Mouse (Mus musculus) MEL (cell line): ENCODE results near the gene Ppp1r9b.

Source experiments
- CTCF ChIP-seq, 3 experiments: IDR thresholded peaks in 2 of 3; conservative IDR thresholded peaks in 1 of 3; 2 replicates each; pipeline ENCODE4 v1.5.1; 2011 to 2012; ENCODE audit warnings: low read length in 3 of 3, low read depth in 2 of 3, mild to moderate bottlenecking in 2 of 3, improper control_type of control experiment in 1 of 3, inconsistent platforms in 1 of 3, mixed read lengths in 1 of 3, moderate library complexity in 1 of 3; ENCODE audit not compliant: control insufficient read depth in 1 of 3, insufficient read depth in 1 of 3, poor library complexity in 1 of 3, severe bottlenecking in 1 of 3
- E2F4 ChIP-seq: IDR thresholded peaks from 2 replicates; pipeline ENCODE4 v1.6.1; 2011; ENCODE audit warnings: low read depth, low read length, improper control_type of control experiment, borderline replicate concordance
- EP300 ChIP-seq, 2 experiments: IDR thresholded peaks; 2 replicates each; pipeline ENCODE4 v1.6.1; 2011; ENCODE audit warnings: improper control_type of control experiment in 2 of 2, low read length in 2 of 2, low read depth in 1 of 2, mild to moderate bottlenecking in 1 of 2
- GATA1 ChIP-seq: IDR thresholded peaks from 2 replicates; pipeline ENCODE4 v1.6.1; 2011; ENCODE audit warnings: low read depth, low read length, improper control_type of control experiment
- MAFK ChIP-seq: IDR thresholded peaks from 2 replicates; pipeline ENCODE4 v1.6.1; 2011; ENCODE audit warnings: low read depth, mild to moderate bottlenecking, low read length, improper control_type of control experiment, borderline replicate concordance
- MEF2A ChIP-seq: IDR thresholded peaks from 2 replicates; pipeline ENCODE4 v1.6.1; 2014; ENCODE audit warnings: low read depth, mild to moderate bottlenecking, inconsistent platforms, low read length, improper control_type of control experiment; ENCODE audit not compliant: poor library complexity, insufficient replicate concordance, severe bottlenecking; ENCODE audit errors: extremely low read depth
- NRF1 ChIP-seq: IDR thresholded peaks from 2 replicates; pipeline ENCODE4 v1.6.1; 2014; ENCODE audit warnings: low read depth, mild to moderate bottlenecking, inconsistent platforms, low read length, improper control_type of control experiment, moderate library complexity; ENCODE audit not compliant: poor library complexity, insufficient read depth, severe bottlenecking
- POLR2A ChIP-seq, 2 experiments: IDR thresholded peaks; 2 replicates each; pipeline ENCODE4 v1.6.1; 2011 to 2012; ENCODE audit warnings: low read length in 2 of 2, mild to moderate bottlenecking in 2 of 2, control low read depth in 1 of 2, improper control_type of control experiment in 1 of 2, low read depth in 1 of 2, moderate library complexity in 1 of 2; ENCODE audit not compliant: control insufficient read depth in 1 of 2, insufficient read depth in 1 of 2, poor library complexity in 1 of 2
- POLR2AphosphoS5 ChIP-seq: IDR thresholded peaks from 2 replicates; pipeline ENCODE4 v1.6.1; 2012; ENCODE audit warnings: low read depth, borderline replicate concordance, mild to moderate bottlenecking, inconsistent platforms, low read length, moderate library complexity, mixed read lengths
- RAD21 ChIP-seq: IDR thresholded peaks from 2 replicates; pipeline ENCODE4 v1.6.1; 2011; ENCODE audit warnings: mild to moderate bottlenecking, low read depth, low read length, improper control_type of control experiment
- TCF12 ChIP-seq: IDR thresholded peaks from 2 replicates; pipeline ENCODE4 v1.6.1; 2014; ENCODE audit warnings: low read depth, mild to moderate bottlenecking, inconsistent platforms, low read length, improper control_type of control experiment, moderate library complexity

GRCm38 (mm10) chr11:95011416-95011815 is 20.6 kb downstream of the Ppp1r9b start:
- TF ChIP-seq CTCF (IDR thresholded peaks at IDR 0.05 in 2 of 3, conservative IDR thresholded peaks at IDR 0.05 in 1 of 3; ENCODE audit: control insufficient read depth in 1 of 3, insufficient read depth in 1 of 3, low read depth in 2 of 3, low read length in 3 of 3, poor library complexity in 1 of 3, severe bottlenecking in 1 of 3) (no peak), MEF2A (no peak), EP300 (IDR thresholded peaks at IDR 0.05; ENCODE audit: low read depth in 1 of 2, low read length in 2 of 2) (no peak), NRF1 (no peak), POLR2A (IDR thresholded peaks at IDR 0.05; ENCODE audit: control insufficient read depth in 1 of 2, insufficient read depth in 1 of 2, low read depth in 1 of 2, low read length in 2 of 2, poor library complexity in 1 of 2) (peak in 1 of 2 experiments; percentile 53; a peak in 1 of 4 replicates), E2F4 (no peak), POLR2AphosphoS5 (no peak), TCF12 (no peak), RAD21 (no peak), GATA1 (no peak), MAFK (no peak)
